Mouse (Mus musculus) R1 (cell line): Measurements from ENCODE around the gene Zfyve9.

Experiments
- DNase-seq: peaks from one replicate; pipeline ENCODE4 v3.0.0-alpha.2; 2018; ENCODE audit warnings: low read depth, low spot score

The Zfyve9 gene

DNA sequence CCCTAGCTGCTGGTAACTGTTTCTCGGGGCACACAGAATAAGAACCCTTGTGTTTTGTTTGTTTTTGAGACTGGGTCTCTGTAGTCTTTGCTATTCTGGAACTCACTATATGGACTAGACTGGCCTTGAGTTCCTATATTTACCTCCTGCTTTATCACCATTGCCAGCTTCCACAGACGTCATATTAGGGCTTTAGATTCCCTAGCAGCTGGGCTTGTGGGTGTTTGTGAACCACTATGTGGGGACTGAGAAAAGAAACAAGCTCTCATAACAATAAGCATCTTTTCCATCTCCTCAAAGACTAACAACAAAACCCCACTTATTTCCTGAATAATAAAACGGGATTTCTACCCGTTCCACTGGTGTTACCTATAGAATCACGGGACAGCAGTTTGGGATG is 169.7 kb downstream of the Zfyve9 start:
- no peak for DNase-seq

DNA sequence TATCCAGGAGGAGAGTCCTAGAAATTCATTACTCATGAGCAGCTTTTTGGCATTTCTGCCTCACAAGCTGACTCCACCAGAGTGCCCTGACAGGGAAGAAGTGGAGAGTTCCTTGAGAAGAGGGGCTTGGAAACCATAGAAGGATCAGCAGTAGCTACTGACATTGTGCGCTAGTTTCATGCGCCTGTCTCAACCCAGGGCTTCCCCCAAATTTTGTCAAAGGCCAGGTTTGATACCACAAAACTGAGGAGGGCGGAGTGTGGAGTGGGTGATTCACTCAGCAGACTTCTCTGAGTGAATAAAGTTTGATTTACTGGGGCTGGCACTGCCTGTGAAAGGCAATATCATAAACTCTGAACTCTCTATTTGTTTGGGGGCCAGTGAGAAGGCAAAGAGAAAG is 171.9 kb downstream of the Zfyve9 start:
- no peak for DNase-seq

DNA sequence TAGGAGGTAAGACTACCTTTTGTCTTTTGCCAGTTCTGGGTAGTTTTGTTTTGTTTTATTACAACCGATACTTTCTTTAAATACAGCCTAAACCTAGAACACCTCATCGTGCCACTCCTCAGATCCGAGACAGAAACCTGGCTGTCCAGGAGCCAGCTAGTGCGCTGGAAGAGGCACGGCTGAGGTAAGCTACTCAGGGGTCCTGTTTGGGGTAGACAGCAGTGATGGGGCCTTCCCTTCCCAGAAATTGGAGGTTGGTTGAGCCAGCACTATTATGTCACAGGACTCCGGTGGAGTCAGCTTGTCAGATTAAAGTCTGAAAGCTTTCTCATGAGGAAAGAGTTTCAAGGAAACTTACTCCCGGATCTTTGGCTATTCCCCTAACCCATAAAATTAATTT is 178.7 kb downstream of the Zfyve9 start:
- DNase-seq = no peak

- DNase-seq = no peak
Measured at GRCm38 (mm10) chr4:108598306-108598705, 182.3 kb downstream of the Zfyve9 start.

- DNase-seq = no peak
Measured at GRCm38 (mm10) chr4:108595785-108596184, 184.8 kb downstream of the Zfyve9 start.

- DNase-seq = no peak
Measured at GRCm38 (mm10) chr4:108593376-108593775, 187.2 kb downstream of the Zfyve9 start.
